Mouse (Mus musculus) hindbrain, embryonic 14.5 days (tissue): ENCODE results near the gene Sfi1. TPM values are rescaled to one million over a fixed set of nuclear protein-coding genes. Genes with fewer than 3 reads are reported as not detected.
"Not testable (repeated sequence)": the region's sequence is repeated elsewhere in the genome, so short reads cannot be mapped to it uniquely, and the experiment has no call there.

Experiments
- ATAC-seq: fragments of 200-750 bp; cut with Nextera tagmentation; 2 replicates; pipeline ENCODE4 v1.8.0; 2017; ENCODE audit warnings: moderate number of reproducible peaks, mild to moderate bottlenecking, moderate TSS enrichment, moderate library complexity; ENCODE audit not compliant: low FRiP score
- DNase-seq: peaks from one replicate; pipeline ENCODE4 v3.0.0-alpha.2; 2015; ENCODE audit warnings: low spot score
- H3K27ac ChIP-seq: fragments of 300-500 bp; sonication (generic); 2 replicates; pipeline ENCODE4 v1.5.1; 2014; ENCODE audit warnings: mild to moderate bottlenecking, moderate library complexity
- H3K27me3 ChIP-seq: fragments of 300-500 bp; sonication (generic); 2 replicates; pipeline ENCODE4 v1.6.1; 2014; ENCODE audit warnings: mild to moderate bottlenecking, low read length, mixed read lengths; ENCODE audit not compliant: control insufficient read depth, insufficient read depth
- H3K36me3 ChIP-seq: fragments of 300-500 bp; sonication (generic); replicated peaks from 2 replicates; pipeline ENCODE4 v1.6.1; 2014; ENCODE audit not compliant: control insufficient read depth, insufficient read depth
- H3K4me1 ChIP-seq: fragments of 300-500 bp; sonication (generic); replicated peaks from 2 replicates; pipeline ENCODE4 v1.6.1; 2014; ENCODE audit warnings: antibody characterized with exemption, low read length, mixed read lengths; ENCODE audit not compliant: control insufficient read depth, insufficient read depth
- H3K4me2 ChIP-seq: fragments of 300-500 bp; sonication (generic); replicated peaks from 2 replicates; pipeline ENCODE4 v1.6.1; 2014; ENCODE audit warnings: mild to moderate bottlenecking, moderate library complexity
- H3K4me3 ChIP-seq: fragments of 300-500 bp; sonication (generic); replicated peaks from 2 replicates; pipeline ENCODE4 v1.5.1; 2014; ENCODE audit warnings: mild to moderate bottlenecking, low read length
- H3K9ac ChIP-seq: fragments of 300-500 bp; sonication (generic); 2 replicates; pipeline ENCODE4 v1.6.1; 2014
- H3K9me3 ChIP-seq: fragments of 300-500 bp; sonication (generic); 2 replicates; pipeline ENCODE4 v1.6.1; 2016; ENCODE audit warnings: low read length; ENCODE audit not compliant: control insufficient read depth
- WGBS: fragments of 180-500 bp; shearing (Covaris S2); extraction: QIAGEN DNeasy Blood & Tissue Kit; methylation state at CpG from one replicate; pipeline ENCODE4 v1.1.7; 2014; 5-methylcytosine and 5-hydroxymethylcytosine counted together
- polyA plus RNA-seq: library from polyadenylated mRNA; unstranded; fragments of >200 nt; fragmentation: Nextera tagmentation; extraction: Ambion mirVana; gene quantifications from 2 replicates; pipeline ENCODE4 v1.2.1, GENCODE M21; 2014

The Sfi1 gene
- polyA plus RNA-seq, 1 experiment from 2014 or later: 11.3 TPM

DNA sequence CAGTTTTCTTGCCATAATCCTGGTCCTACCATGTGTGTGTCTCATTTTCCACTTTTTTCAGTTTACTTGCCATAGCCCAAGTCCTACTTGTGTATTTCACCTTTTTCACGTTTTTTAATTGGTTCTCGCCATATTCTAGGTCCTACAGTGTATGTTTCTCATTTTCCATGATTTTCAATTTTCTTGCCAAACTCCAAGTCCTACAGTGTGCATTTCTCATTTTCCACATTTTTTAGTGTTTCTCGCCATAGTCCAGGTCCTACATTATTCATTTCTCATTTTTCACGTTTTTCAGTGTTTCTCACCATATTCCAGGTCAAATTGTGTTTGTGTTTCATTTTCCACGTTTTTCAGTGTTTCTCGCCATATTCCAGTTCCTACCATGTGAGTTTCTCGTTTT is 90.6 kb downstream of the Sfi1 start:
- H3K36me3 ChIP-seq, H3K27ac ChIP-seq, DNase-seq, H3K27me3 ChIP-seq, H3K4me3 ChIP-seq, H3K4me2 ChIP-seq, H3K4me1 ChIP-seq, H3K9ac ChIP-seq, ATAC-seq: not testable (repeated sequence)
- WGBS: 82% methylated on average over 7 of the region's 7 CpGs
- peaks cover 67% of the 10 kb centered on the region for H3K9me3 ChIP-seq

DNA sequence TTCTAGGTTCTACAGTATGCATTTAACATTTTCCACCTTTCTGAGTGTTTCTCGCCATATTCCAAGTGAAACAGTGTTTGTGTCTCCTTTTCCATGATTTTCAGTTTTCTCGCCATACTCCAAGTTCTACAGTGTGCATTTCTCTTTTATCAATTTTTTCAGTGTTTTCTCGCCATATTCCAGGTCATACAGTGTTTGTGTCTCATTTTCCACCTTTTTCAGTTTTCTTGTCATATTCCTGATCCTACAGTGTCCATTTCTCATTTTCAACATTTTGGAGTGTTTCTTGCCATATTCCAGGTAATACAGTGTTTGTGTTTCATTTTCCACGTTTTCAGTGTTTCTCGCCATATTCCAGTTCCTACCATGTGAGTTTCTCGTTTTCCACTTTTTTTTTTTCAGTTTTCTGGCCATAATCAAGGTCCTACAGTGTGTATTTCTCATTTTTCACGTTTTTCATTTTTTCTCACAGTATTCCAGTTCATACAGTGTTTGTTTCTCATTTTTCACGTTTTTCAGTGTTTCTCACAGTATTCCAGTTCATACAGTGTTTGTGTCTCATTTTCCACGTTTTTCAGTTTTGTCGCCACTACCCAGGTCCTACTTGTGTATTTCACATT is 91.3 kb downstream of the Sfi1 start:
- H3K27me3 ChIP-seq: no peaks in the 10 kb centered on the region
- no peak overlapping the region for H3K4me2 ChIP-seq
- no peak overlapping the region for H3K4me3 ChIP-seq
- peaks cover 62% of the 10 kb centered on the region for H3K9me3 ChIP-seq
- no peak for DNase-seq
- no peak for ATAC-seq
- no peak overlapping the region for H3K9ac ChIP-seq
- no peaks in the 10 kb centered on the region for H3K36me3 ChIP-seq
- no peak overlapping the region for H3K27ac ChIP-seq
- no peaks in the 10 kb centered on the region for H3K4me1 ChIP-seq
- WGBS: 72% methylated on average over 10 of the region's 10 CpGs

- Histone ChIP-seq H3K9me3 (peaks cover 57% of the 10 kb centered on the region), H3K36me3 (no peaks in the 10 kb centered on the region), H3K27me3 (no peaks in the 10 kb centered on the region), H3K4me1 (no peaks in the 10 kb centered on the region), H3K4me2 (no peak overlapping the region), H3K9ac (no peak overlapping the region), H3K4me3 (0 out of 2 replicates have a peak overlapping the region, but pooled peaks have one; percentile 0), H3K27ac (no peak overlapping the region)
- ATAC-seq (no peak), DNase-seq (peak; percentile 36)
- 84% methylated on average over 25 of the region's 25 CpGs for WGBS
Measured at GRCm38 (mm10) chr11:3101072-3101874, 92.0 kb downstream of the Sfi1 start.

DNA sequence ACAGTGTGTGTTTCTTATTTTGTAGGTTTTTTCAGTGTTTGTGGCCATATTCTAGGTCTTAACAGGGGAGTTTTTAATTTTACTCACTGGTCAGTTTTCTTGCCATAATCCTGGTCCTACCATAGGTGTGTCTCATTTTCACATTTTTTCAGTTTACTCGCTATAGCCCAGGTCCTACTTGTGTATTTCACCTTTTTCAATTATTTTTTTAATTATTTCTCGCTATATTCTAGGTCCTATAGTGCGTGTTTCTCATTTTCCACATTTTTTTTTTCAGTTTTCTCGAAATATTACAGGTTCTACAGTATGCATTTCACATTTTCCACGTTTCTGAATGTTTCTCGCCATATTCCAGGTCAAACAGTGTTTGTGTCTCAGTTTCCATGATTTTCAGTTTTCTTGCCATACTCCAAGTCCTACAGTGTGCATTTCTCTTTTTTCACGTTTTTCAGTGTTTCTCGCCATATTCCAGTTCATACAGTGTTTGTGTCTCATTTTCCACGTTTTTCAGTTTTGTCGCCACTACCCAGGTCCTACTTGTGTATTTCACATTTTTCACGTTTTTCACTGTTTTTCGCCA is 93.1 kb downstream of the Sfi1 start:
- peak; percentile 46; the same call in 1 of the 2 replicates for ATAC-seq
- not testable (repeated sequence) for H3K4me3 ChIP-seq

More for the DNA sequence above, 93.1 kb downstream of the Sfi1 start:
- peak; percentile 53 for DNase-seq
- H3K27ac ChIP-seq, H3K4me2 ChIP-seq, H3K4me1 ChIP-seq, H3K27me3 ChIP-seq, H3K9ac ChIP-seq, H3K36me3 ChIP-seq: not testable (repeated sequence)
- H3K9me3 ChIP-seq: peaks cover 50% of the 10 kb centered on the region
- 84% methylated on average over 12 of the region's 12 CpGs for whole genome bisulfite sequencing

Other genes starting within 250 kb of the Sfi1 start
- gene Eif4enif1, start 8.9 kb upstream of the Sfi1 start, polyA plus RNA-seq: 48.7 and 54.0 TPM in 2 replicates
- gene Drg1, start 73.0 kb upstream of the Sfi1 start, polyA plus RNA-seq: 206 and 216 TPM in 2 replicates
- 47.6 and 50.4 TPM in 2 replicates for gene Patz1, start 95.4 kb upstream of the Sfi1 start, polyA plus RNA-seq
- gene Pik3ip1, start 136.9 kb upstream of the Sfi1 start, polyA plus RNA-seq: 20.9 and 21.3 TPM in 2 replicates
- gene Limk2, start 215.7 kb upstream of the Sfi1 start, polyA plus RNA-seq: 146 and 148 TPM in 2 replicates